Mouse (Mus musculus): ENCODE measurements around the gene Plekhs1. TPM values are rescaled to one million over a fixed set of nuclear protein-coding genes. Genes with fewer than 3 reads are reported as not detected.

Plekhs1 gene
- polyA plus RNA-seq, 1 experiment: 0.15 TPM

GRCm38 (mm10) chr19:56476546-56476945, 15.1 kb downstream of the Plekhs1 start:
- Histone ChIP-seq H3K27me3 (ENCODE audit: control insufficient read depth, insufficient read depth, low read length) (no peaks in the 10 kb centered on the region), H3K27ac (ENCODE audit: insufficient read depth, low read length) (no peak overlapping the region), H3K4me1 (ENCODE audit: control insufficient read depth, insufficient read depth, low read length) (peaks cover 3% of the 10 kb centered on the region; the same call in 1 of the 2 replicates), H3K4me3 (replicated peaks; ENCODE audit: insufficient read depth, low read depth, low read length) (no peak overlapping the region)
- 37% methylated on average over 2 of the region's 2 CpGs for WGBS
- TF ChIP-seq CTCF (IDR thresholded peaks at IDR 0.05; ENCODE audit: borderline replicate concordance, insufficient read depth, low read depth, low read length) (no peak), POLR2A (IDR thresholded peaks at IDR 0.05; ENCODE audit: borderline replicate concordance, insufficient read depth, low read length) (no peak)
- DNase-seq: no peak

GRCm38 (mm10) chr19:56477253-56477652, 15.8 kb downstream of the Plekhs1 start:
- Histone ChIP-seq H3K4me1 (ENCODE audit: control insufficient read depth, insufficient read depth, low read length) (peaks cover 3% of the 10 kb centered on the region; the same call in 1 of the 2 replicates), H3K4me3 (replicated peaks; ENCODE audit: insufficient read depth, low read depth, low read length) (no peak overlapping the region), H3K27me3 (ENCODE audit: control insufficient read depth, insufficient read depth, low read length) (no peaks in the 10 kb centered on the region), H3K27ac (ENCODE audit: insufficient read depth, low read length) (no peak overlapping the region)
- 19% methylated on average over 5 of the region's 5 CpGs for WGBS
- TF ChIP-seq CTCF (IDR thresholded peaks at IDR 0.05; ENCODE audit: borderline replicate concordance, insufficient read depth, low read depth, low read length) (no peak), POLR2A (IDR thresholded peaks at IDR 0.05; ENCODE audit: borderline replicate concordance, insufficient read depth, low read length) (no peak)
- DNase-seq: no peak

GRCm38 (mm10) chr19:56477832-56478231, 16.4 kb downstream of the Plekhs1 start:
- no peak for TF ChIP-seq CTCF (IDR thresholded peaks at IDR 0.05; ENCODE audit: borderline replicate concordance, insufficient read depth, low read depth, low read length)
- no peak for TF ChIP-seq POLR2A (IDR thresholded peaks at IDR 0.05; ENCODE audit: borderline replicate concordance, insufficient read depth, low read length)
- Histone ChIP-seq H3K27me3 (ENCODE audit: control insufficient read depth, insufficient read depth, low read length) (no peaks in the 10 kb centered on the region), H3K4me3 (replicated peaks; ENCODE audit: insufficient read depth, low read depth, low read length) (no peak overlapping the region), H3K27ac (ENCODE audit: insufficient read depth, low read length) (no peak overlapping the region), H3K4me1 (ENCODE audit: control insufficient read depth, insufficient read depth, low read length) (peaks cover 3% of the 10 kb centered on the region; the same call in 1 of the 2 replicates)
- WGBS: 72% methylated on average over 3 of the region's 3 CpGs
- DNase-seq: no peak

- no peak for DNase-seq
- TF ChIP-seq CTCF (IDR thresholded peaks at IDR 0.05; ENCODE audit: borderline replicate concordance, insufficient read depth, low read depth, low read length) (no peak), POLR2A (IDR thresholded peaks at IDR 0.05; ENCODE audit: borderline replicate concordance, insufficient read depth, low read length) (no peak)
- 31% methylated on average over 13 of the region's 13 CpGs for WGBS
- Histone ChIP-seq H3K27ac (ENCODE audit: insufficient read depth, low read length) (no peak overlapping the region), H3K4me1 (ENCODE audit: control insufficient read depth, insufficient read depth, low read length) (no peaks in the 10 kb centered on the region; the same call in 1 of the 2 replicates), H3K27me3 (ENCODE audit: control insufficient read depth, insufficient read depth, low read length) (no peaks in the 10 kb centered on the region), H3K4me3 (replicated peaks; ENCODE audit: insufficient read depth, low read depth, low read length) (no peak overlapping the region)
These were observed 23.4 kb downstream of the Plekhs1 start for GRCm38 (mm10) chr19:56484630-56485375.

- WGBS: 30% methylated on average over 13 of the region's 13 CpGs
- no peaks in the 10 kb centered on the region; the same call in 1 of the 2 replicates for H3K4me1 ChIP-seq (ENCODE audit: control insufficient read depth, insufficient read depth, low read length)
- H3K4me3 ChIP-seq (replicated peaks; ENCODE audit: insufficient read depth, low read depth, low read length): no peak overlapping the region
- no peak overlapping the region for H3K27ac ChIP-seq (ENCODE audit: insufficient read depth, low read length)
- TF ChIP-seq CTCF (IDR thresholded peaks at IDR 0.05; ENCODE audit: borderline replicate concordance, insufficient read depth, low read depth, low read length) (no peak), POLR2A (IDR thresholded peaks at IDR 0.05; ENCODE audit: borderline replicate concordance, insufficient read depth, low read length) (no peak)
- no peak for DNase-seq
- no peaks in the 10 kb centered on the region for H3K27me3 ChIP-seq (ENCODE audit: control insufficient read depth, insufficient read depth, low read length)
These were observed 24.2 kb downstream of the Plekhs1 start for GRCm38 (mm10) chr19:56485376-56486271.

GRCm38 (mm10) chr19:56486926-56487325, 25.5 kb downstream of the Plekhs1 start:
- WGBS: 83% methylated on average over 7 of the region's 7 CpGs
- H3K27ac ChIP-seq (ENCODE audit: insufficient read depth, low read length): no peak overlapping the region

GRCm38 (mm10) chr19:56487339-56487738, 25.9 kb downstream of the Plekhs1 start:
- WGBS: 97% methylated on average over 2 of the region's 2 CpGs
- TF ChIP-seq CTCF (IDR thresholded peaks at IDR 0.05; ENCODE audit: borderline replicate concordance, insufficient read depth, low read depth, low read length): no peak
- TF ChIP-seq POLR2A (IDR thresholded peaks at IDR 0.05; ENCODE audit: borderline replicate concordance, insufficient read depth, low read length): no peak
- no peak overlapping the region for H3K4me3 ChIP-seq (replicated peaks; ENCODE audit: insufficient read depth, low read depth, low read length)
- H3K27me3 ChIP-seq (ENCODE audit: control insufficient read depth, insufficient read depth, low read length): no peaks in the 10 kb centered on the region
- no peak for DNase-seq
- H3K27ac ChIP-seq (ENCODE audit: insufficient read depth, low read length): no peak overlapping the region
- H3K4me1 ChIP-seq (ENCODE audit: control insufficient read depth, insufficient read depth, low read length): no peaks in the 10 kb centered on the region; the same call in 1 of the 2 replicates

More at GRCm38 (mm10) chr19:56486926-56487325, 25.5 kb downstream of the Plekhs1 start:
- Histone ChIP-seq H3K27me3 (ENCODE audit: control insufficient read depth, insufficient read depth, low read length) (no peaks in the 10 kb centered on the region), H3K4me3 (replicated peaks; ENCODE audit: insufficient read depth, low read depth, low read length) (no peak overlapping the region), H3K4me1 (ENCODE audit: control insufficient read depth, insufficient read depth, low read length) (no peaks in the 10 kb centered on the region; the same call in 1 of the 2 replicates)
- DNase-seq: no peak
- no peak for TF ChIP-seq CTCF (IDR thresholded peaks at IDR 0.05; ENCODE audit: borderline replicate concordance, insufficient read depth, low read depth, low read length)
- TF ChIP-seq POLR2A (IDR thresholded peaks at IDR 0.05; ENCODE audit: borderline replicate concordance, insufficient read depth, low read length): no peak
